Mouse (Mus musculus) kidney, adult 2 months (tissue): Measurements from ENCODE around the gene Timm8a1. TPM values are rescaled to one million over a fixed set of nuclear protein-coding genes. Genes with fewer than 3 reads are reported as not detected.

Experiments
- DNase-seq: peaks from one replicate; pipeline ENCODE4 v3.0.0; 2021
- H3K27ac ChIP-seq: fragments of 200-500 bp; 2 replicates; pipeline ENCODE4 v1.5.1; 2012; ENCODE audit warnings: low read depth, low read length, control low read depth, inconsistent platforms; ENCODE audit not compliant: insufficient read depth
- H3K27me3 ChIP-seq: fragments of 200-500 bp; replicated peaks from 2 replicates; pipeline ENCODE4 v1.6.1; 2012; ENCODE audit warnings: mild to moderate bottlenecking, moderate library complexity, low read length, inconsistent platforms; ENCODE audit not compliant: control insufficient read depth, insufficient read depth
- H3K36me3 ChIP-seq: fragments of 200-500 bp; 2 replicates; pipeline ENCODE4 v1.6.1; 2012; ENCODE audit warnings: mild to moderate bottlenecking, moderate library complexity, low read length, inconsistent platforms; ENCODE audit not compliant: control insufficient read depth, insufficient read depth
- H3K4me1 ChIP-seq: fragments of 200-500 bp; 2 replicates; pipeline ENCODE4 v1.6.1; 2011; ENCODE audit warnings: low read length; ENCODE audit not compliant: control insufficient read depth, insufficient read depth
- H3K4me3 ChIP-seq: fragments of 200-500 bp; 2 replicates; pipeline ENCODE4 v1.5.1; 2011; ENCODE audit warnings: mild to moderate bottlenecking, low read depth, low read length, control low read depth; ENCODE audit not compliant: insufficient read depth
- CTCF ChIP-seq: fragments of 200-500 bp; conservative IDR thresholded peaks from 2 replicates; pipeline ENCODE4 v1.5.1; 2011; ENCODE audit warnings: low read depth, mild to moderate bottlenecking, control low read depth, low read length, moderate library complexity, mixed read lengths; ENCODE audit not compliant: insufficient read depth, insufficient read length
- POLR2A ChIP-seq: fragments of 200-500 bp; IDR thresholded peaks from one replicate; pipeline ENCODE4 v1.6.1; 2011; ENCODE audit warnings: low read depth, low read length, control low read depth
- whole genome bisulfite sequencing: fragments of 180-500 bp; shearing (Covaris S2); methylation state at CpG from one replicate; pipeline ENCODE4 v1.1.7; 2018; 5-methylcytosine and 5-hydroxymethylcytosine counted together
- polyA plus RNA-seq: library from polyadenylated mRNA; depleted of rRNA; stranded (reverse); fragments of >200 nt; gene quantifications from 2 replicates; pipeline ENCODE4 v1.2.3, GENCODE M21; 2012

The Timm8a1 gene
- polyA plus RNA-seq, 1 experiment: 4.9 TPM

GRCm38 (mm10) chrX:134582270-134582669, 40.6 kb upstream of the Timm8a1 start:
- Histone ChIP-seq H3K36me3 (no peaks in the 10 kb centered on the region), H3K4me1 (peaks cover 5% of the 10 kb centered on the region; the same call in 1 of the 2 replicates), H3K27ac (no peak overlapping the region), H3K4me3 (no peak overlapping the region; the same call in 1 of the 2 replicates), H3K27me3 (no peaks in the 10 kb centered on the region)
- no peak for DNase-seq
- no peak for TF ChIP-seq CTCF
- TF ChIP-seq POLR2A: no peak
- 79% methylated on average over 11 of the region's 11 CpGs for WGBS

GRCm38 (mm10) chrX:134580528-134581305, 39.1 kb upstream of the Timm8a1 start:
- Histone ChIP-seq H3K27me3 (no peaks in the 10 kb centered on the region), H3K4me3 (no peak overlapping the region), H3K36me3 (no peaks in the 10 kb centered on the region), H3K4me1 (no peaks in the 10 kb centered on the region), H3K27ac (no peak overlapping the region)
- no peak for DNase-seq
- 77% methylated on average over 14 of the region's 14 CpGs for WGBS
- TF ChIP-seq CTCF (no peak), POLR2A (no peak)

- Histone ChIP-seq H3K27ac (no peak overlapping the region), H3K36me3 (no peaks in the 10 kb centered on the region), H3K4me3 (no peak overlapping the region), H3K4me1 (no peaks in the 10 kb centered on the region), H3K27me3 (no peaks in the 10 kb centered on the region)
- DNase-seq: no peak
- WGBS: 66% methylated on average over 4 of the region's 4 CpGs
- TF ChIP-seq CTCF: no peak
- no peak for TF ChIP-seq POLR2A
Measured at GRCm38 (mm10) chrX:134577896-134578295, 36.2 kb upstream of the Timm8a1 start.

GRCm38 (mm10) chrX:134566536-134567222, 25.0 kb upstream of the Timm8a1 start:
- Histone ChIP-seq H3K27ac (no peak overlapping the region), H3K36me3 (no peaks in the 10 kb centered on the region), H3K27me3 (no peaks in the 10 kb centered on the region), H3K4me3 (no peak overlapping the region), H3K4me1 (no peaks in the 10 kb centered on the region)
- 69% methylated on average over 8 of the region's 8 CpGs for WGBS
- no peak for DNase-seq
- TF ChIP-seq POLR2A: no peak
- no peak for TF ChIP-seq CTCF

- no peaks in the 10 kb centered on the region for H3K36me3 ChIP-seq
- TF ChIP-seq CTCF: no peak
- TF ChIP-seq POLR2A: no peak
- no peaks in the 10 kb centered on the region for H3K4me1 ChIP-seq
- H3K27me3 ChIP-seq: no peaks in the 10 kb centered on the region
- H3K27ac ChIP-seq: no peak overlapping the region
- H3K4me3 ChIP-seq: no peak overlapping the region
- no peak for DNase-seq
- 65% methylated on average over 4 of the region's 4 CpGs for WGBS
Measured at GRCm38 (mm10) chrX:134564326-134564725, 22.7 kb upstream of the Timm8a1 start.

- Histone ChIP-seq H3K36me3 (no peaks in the 10 kb centered on the region), H3K4me3 (no peak overlapping the region), H3K4me1 (no peaks in the 10 kb centered on the region), H3K27me3 (no peaks in the 10 kb centered on the region), H3K27ac (no peak overlapping the region)
- TF ChIP-seq CTCF (no peak), POLR2A (no peak)
- 61% methylated on average over 6 of the region's 6 CpGs for WGBS
- DNase-seq: no peak
Measured at GRCm38 (mm10) chrX:134554425-134554824, 12.8 kb upstream of the Timm8a1 start.

GRCm38 (mm10) chrX:134553326-134553725, 11.7 kb upstream of the Timm8a1 start:
- WGBS: 87% methylated on average over 4 of the region's 4 CpGs
- Histone ChIP-seq H3K36me3 (no peaks in the 10 kb centered on the region), H3K4me3 (no peak overlapping the region), H3K4me1 (no peaks in the 10 kb centered on the region), H3K27ac (no peak overlapping the region), H3K27me3 (no peaks in the 10 kb centered on the region)
- no peak for TF ChIP-seq POLR2A
- TF ChIP-seq CTCF: no peak
- no peak for DNase-seq
